Mouse (Mus musculus): ENCODE data around the gene Cs.

- no peak for TF ChIP-seq CTCF (IDR thresholded peaks at IDR 0.05)
- TF ChIP-seq EP300 (IDR thresholded peaks at IDR 0.05), result no peak
Measured at GRCm38 (mm10) chr10:128370021-128370420, 32.5 kb downstream of the Cs start.

Data from lung, postnatal 0 days (tissue).